7 mouse cellular contexts compared by ENCODE assay signal in genomic region chr13:51815865-51816504, GRCm38 (mm10). TPM values are rescaled to one million over a fixed set of nuclear protein-coding genes. Genes with fewer than 3 reads are reported as not detected.
A peak's percentile ranks its signal among the peaks of the same experiment; 100 is the strongest.
DNase-seq lines count a peak whose midpoint lies in the region; ATAC-seq and TF ChIP-seq lines count a peak whose summit lies in the region.

No protein-coding gene starts in this region.

- H3K4me3 ChIP-seq in midbrain, embryonic 11.5 days (ENCODE audit: low read depth, low read length) = no peak overlapping the region
- no peak overlapping the region for H3K4me3 ChIP-seq in midbrain, postnatal 0 days (ENCODE audit: low read depth, low read length)
- peak overlapping the region; percentile 74 for H3K4me3 ChIP-seq in megakaryocyte, embryonic 14.5 days (replicated peaks)

- no peaks in the 10 kb centered on the region for H3K9me3 ChIP-seq in midbrain, embryonic 11.5 days (ENCODE audit: control insufficient read depth, low read length)
- no peaks in the 10 kb centered on the region for H3K9me3 ChIP-seq in midbrain, postnatal 0 days (ENCODE audit: low read length)
- peaks cover 3% of the 10 kb centered on the region for H3K9me3 ChIP-seq in megakaryocyte, embryonic 14.5 days

- no peak overlapping the region for H3K4me2 ChIP-seq in midbrain, embryonic 11.5 days
- H3K4me2 ChIP-seq in midbrain, postnatal 0 days (ENCODE audit: low read depth, low read length, poor library complexity, severe bottlenecking) = no peak overlapping the region

- DNase-seq in midbrain, embryonic 11.5 days (ENCODE audit: low spot score, missing footprints) = peak; percentile 49
- no peak for DNase-seq in midbrain, postnatal 0 days (ENCODE audit: low spot score)
- DNase-seq in c-Kit-positive CD71-positive TER-119-negative erythroid progenitor cells, embryonic 14.5 days (ENCODE audit: low read depth) = peak; percentile 59
- DNase-seq in induced T-regulatory cell, adult 2 months (ENCODE audit: low read depth) = peak; percentile 93
- no peak for DNase-seq in urinary bladder, postnatal 36 days (ENCODE audit: low spot score in 2 of 2)
- no peak for DNase-seq in left cerebral cortex, postnatal 14 days (ENCODE audit: low spot score in 2 of 2)

- H3K36me3 ChIP-seq in midbrain, embryonic 11.5 days (ENCODE audit: control insufficient read depth, insufficient read depth, low read length) = no peaks in the 10 kb centered on the region
- H3K36me3 ChIP-seq in midbrain, postnatal 0 days (ENCODE audit: insufficient read depth, low read length) = no peaks in the 10 kb centered on the region
- no peaks in the 10 kb centered on the region for H3K36me3 ChIP-seq in megakaryocyte, embryonic 14.5 days (replicated peaks; ENCODE audit: low read length)

- ATAC-seq in midbrain, embryonic 11.5 days (ENCODE audit: low FRiP score) = no peak
- no peak for ATAC-seq in midbrain, postnatal 0 days (ENCODE audit: low FRiP score)

- WGBS in midbrain, embryonic 11.5 days = 77% methylated on average over 9 of the region's 9 CpGs
- WGBS in midbrain, postnatal 0 days = 76% methylated on average over 9 of the region's 9 CpGs

- no peak; the same call in 1 of the 2 replicates for TF ChIP-seq CTCF in midbrain, postnatal 0 days (IDR thresholded peaks at IDR 0.05)

- H3K27me3 ChIP-seq in midbrain, embryonic 11.5 days (ENCODE audit: control insufficient read depth, insufficient read depth, low read length) = no peaks in the 10 kb centered on the region
- no peaks in the 10 kb centered on the region for H3K27me3 ChIP-seq in midbrain, postnatal 0 days (ENCODE audit: insufficient read depth, low read length)
- H3K27me3 ChIP-seq in megakaryocyte, embryonic 14.5 days (replicated peaks) = no peaks in the 10 kb centered on the region

- H3K27ac ChIP-seq in midbrain, embryonic 11.5 days (ENCODE audit: low read depth, low read length) = no peak overlapping the region
- H3K27ac ChIP-seq in midbrain, postnatal 0 days (ENCODE audit: low read depth, low read length) = no peak overlapping the region

- intact Hi-C loops in left cerebral cortex, postnatal 14 days (cut with DNase I) = no loop called here

- H3K9ac ChIP-seq in midbrain, embryonic 11.5 days (ENCODE audit: low read length) = no peak overlapping the region
- H3K9ac ChIP-seq in midbrain, postnatal 0 days (replicated peaks; ENCODE audit: low read length, poor library complexity, severe bottlenecking) = no peak overlapping the region

- peaks cover 4% of the 10 kb centered on the region; the same call in 1 of the 2 replicates for H3K4me1 ChIP-seq in midbrain, embryonic 11.5 days (ENCODE audit: control insufficient read depth, insufficient read depth, low read length)
- peaks cover 11% of the 10 kb centered on the region for H3K4me1 ChIP-seq in midbrain, postnatal 0 days (ENCODE audit: insufficient read depth, low read length)
- H3K4me1 ChIP-seq in megakaryocyte, embryonic 14.5 days = peaks cover 88% of the 10 kb centered on the region

RNA-seq across cellular contexts. Expression of gene Sema4d, which starts 22.4 kb away (rescaled TPM):
- 4.9 and 5.0 TPM in 2 replicates for polyA plus RNA-seq in midbrain, embryonic 11.5 days (2014; fragmentation: Nextera tagmentation; extraction: Ambion mirVana)
- 19.3 and 19.8 TPM in 2 replicates for total RNA-seq in midbrain, postnatal 0 days (2014; rRNA removed)
- polyA plus RNA-seq in midbrain, postnatal 0 days (2015; fragmentation: Nextera tagmentation; extraction: Ambion mirVana) = 13.6 and 13.7 TPM in 2 replicates
- 55.2 and 58.6 TPM in 2 replicates for polyA plus RNA-seq in megakaryocyte, embryonic 14.5 days (2012; ENCODE audit: insufficient read depth, low replicate concordance)
- total RNA-seq in left cerebral cortex, postnatal 14 days (2021) = 100 to 1,000 TPM in 1 of 2 experiments, 10 to 100 TPM in 1; 93.1 to 112 TPM

RNA-seq across cellular contexts. Expression of gene Gadd45g, which starts 30.5 kb away (rescaled TPM):
- 252 and 256 TPM in 2 replicates for polyA plus RNA-seq in midbrain, embryonic 11.5 days (2014; fragmentation: Nextera tagmentation; extraction: Ambion mirVana)
- 7.3 and 10.3 TPM in 2 replicates for total RNA-seq in midbrain, postnatal 0 days (2014; rRNA removed)
- 20.4 and 23.3 TPM in 2 replicates for polyA plus RNA-seq in midbrain, postnatal 0 days (2015; fragmentation: Nextera tagmentation; extraction: Ambion mirVana)
- 115 and 668 TPM in 2 replicates for polyA plus RNA-seq in megakaryocyte, embryonic 14.5 days (2012; ENCODE audit: insufficient read depth, low replicate concordance)
- total RNA-seq in left cerebral cortex, postnatal 14 days (2021) = 10 to 100 TPM; 16.4 to 19.1 TPM

Comparison
In these comparisons a context has a peak if more than half of its experiments do, and no peak if none do; other contexts are left out.
1. DNase-seq: peak in midbrain, embryonic 11.5 days (single experiment), c-Kit-positive CD71-positive TER-119-negative erythroid progenitor cells, embryonic 14.5 days (single experiment) and induced T-regulatory cell, adult 2 months (single experiment); none in midbrain, postnatal 0 days (single experiment), urinary bladder, postnatal 36 days (0 of 2) and left cerebral cortex, postnatal 14 days (0 of 2).